Mouse (Mus musculus): ENCODE data around the gene Pvalb.

Gene Pvalb

GRCm38 (mm10) chr15:78158335-78158734 is 47.9 kb downstream of the Pvalb start:
- DNase-seq (ENCODE audit: low spot score) = no peak

- no peak for DNase-seq (ENCODE audit: low spot score)
These were observed 48.4 kb downstream of the Pvalb start for GRCm38 (mm10) chr15:78157824-78158223.

- no peak for DNase-seq (ENCODE audit: low spot score)
These were observed 48.9 kb downstream of the Pvalb start for GRCm38 (mm10) chr15:78157330-78157729.

GRCm38 (mm10) chr15:78155421-78155820 is 50.8 kb downstream of the Pvalb start:
- no peak for DNase-seq (ENCODE audit: low spot score)

- no peak for DNase-seq (ENCODE audit: low spot score)
These were observed 53.0 kb downstream of the Pvalb start for GRCm38 (mm10) chr15:78153045-78153775.

- no peak for DNase-seq (ENCODE audit: low spot score)
These were observed 57.6 kb downstream of the Pvalb start for GRCm38 (mm10) chr15:78148565-78148964.
